Mouse (Mus musculus) lung, adult 2 months (tissue): ENCODE measurements around the gene Foxo6.

Source experiments
- CTCF ChIP-seq: fragments of 200-500 bp; IDR thresholded peaks from 2 replicates; pipeline ENCODE4 v1.5.1; 2011; ENCODE audit warnings: mild to moderate bottlenecking, low read length, control low read depth; ENCODE audit not compliant: insufficient read depth
- POLR2A ChIP-seq: fragments of 200-500 bp; IDR thresholded peaks from 2 replicates; pipeline ENCODE4 v1.6.1; 2011; ENCODE audit warnings: low read depth, mild to moderate bottlenecking, control low read depth, low read length, borderline replicate concordance; ENCODE audit errors: extremely low read depth

GRCm38 (mm10) chr4:120269426-120269825 is 17.7 kb downstream of the Foxo6 start:
- TF ChIP-seq POLR2A (no peak), CTCF (no peak)
